Mouse (Mus musculus) erythroid progenitor cell, adult 5-6 weeks (primary cell): ENCODE data around the gene Gpr84. TPM values are rescaled to one million over a fixed set of nuclear protein-coding genes. Genes with fewer than 3 reads are reported as not detected.

Experiments
- ATAC-seq: replicated peaks from 2 replicates; pipeline ENCODE4 v1.8.0; 2016; ENCODE audit warnings: moderate number of reproducible peaks, mild to moderate bottlenecking, moderate TSS enrichment, inconsistent platforms; ENCODE audit not compliant: poor library complexity, low FRiP score, severe bottlenecking
- total RNA-seq, 2 experiments: library from RNA; stranded (forward) in 1 of 2; stranded (reverse) in 1 of 2; fragments of 150-400 nt in 1 of 2; fragments of 186-747, 209-891 nt in 1 of 2; gene quantifications; 2 replicates each; pipeline versions ENCODE4 v1.2.3 to v1.2.4; 2015 to 2017; ENCODE audit warnings: low replicate concordance in 2 of 2

Gene Gpr84
- total RNA-seq, 2 experiments from 2014 or later, result 3.9 TPM; not detected in 1

GRCm38 (mm10) chr15:103338829-103339165, 28.4 kb upstream of the Gpr84 start:
- no peak for ATAC-seq

- ATAC-seq, result no peak
These were observed 26.7 kb upstream of the Gpr84 start for GRCm38 (mm10) chr15:103336996-103337667.

- ATAC-seq, result no peak
These were observed 25.2 kb upstream of the Gpr84 start for GRCm38 (mm10) chr15:103335488-103336235.

GRCm38 (mm10) chr15:103335040-103335439, 24.6 kb upstream of the Gpr84 start:
- ATAC-seq, result no peak

- no peak for ATAC-seq
These were observed 23.8 kb upstream of the Gpr84 start for GRCm38 (mm10) chr15:103334194-103334593.

GRCm38 (mm10) chr15:103333738-103334137, 23.3 kb upstream of the Gpr84 start:
- ATAC-seq, result no peak

- no peak for ATAC-seq
These were observed 22.7 kb upstream of the Gpr84 start for GRCm38 (mm10) chr15:103333081-103333615.

- ATAC-seq, result peak; percentile 93
These were observed 13.2 kb upstream of the Gpr84 start for GRCm38 (mm10) chr15:103323455-103324247.

GRCm38 (mm10) chr15:103323070-103323454, 12.7 kb upstream of the Gpr84 start:
- ATAC-seq, result no peak

- no peak for ATAC-seq
These were observed 12.0 kb upstream of the Gpr84 start for GRCm38 (mm10) chr15:103322396-103322795.

GRCm38 (mm10) chr15:103321076-103321475, 10.7 kb upstream of the Gpr84 start:
- ATAC-seq, result no peak

- ATAC-seq, result no peak
These were observed 7.9 kb upstream of the Gpr84 start for GRCm38 (mm10) chr15:103318201-103318816.

- ATAC-seq, result no peak
These were observed 7.3 kb upstream of the Gpr84 start for GRCm38 (mm10) chr15:103317731-103318130.

GRCm38 (mm10) chr15:103317120-103317519, 6.7 kb upstream of the Gpr84 start:
- ATAC-seq, result no peak

GRCm38 (mm10) chr15:103315979-103316776, 5.8 kb upstream of the Gpr84 start:
- no peak for ATAC-seq

- peak; percentile 66; the same call in 1 of the 2 replicates for ATAC-seq
These were observed 4.6 kb upstream of the Gpr84 start for GRCm38 (mm10) chr15:103315011-103315502.

- ATAC-seq, result no peak
These were observed 3.8 kb upstream of the Gpr84 start for GRCm38 (mm10) chr15:103314181-103314580.

- ATAC-seq, result no peak
These were observed 3.2 kb upstream of the Gpr84 start for GRCm38 (mm10) chr15:103313495-103314095.
